Mouse (Mus musculus): ENCODE data around the gene Kdsr.

GRCm38 (mm10) chr1:106774092-106774491, 14.6 kb upstream of the Kdsr start:
- TF ChIP-seq CTCF (IDR thresholded peaks at IDR 0.05; ENCODE audit: borderline replicate concordance, extremely low read depth, insufficient read depth, insufficient read length) (no peak), POLR2A (IDR thresholded peaks at IDR 0.05; ENCODE audit: borderline replicate concordance, extremely low read depth, insufficient read depth, insufficient read length, poor library complexity, severe bottlenecking) (no peak)
